Mouse (Mus musculus) 3T3-L1 (cell line): ENCODE results near the gene Olfr16.

Source experiments
- DNase-seq: peaks from one replicate; pipeline ENCODE4 v3.0.0-alpha.2; 2015; ENCODE audit warnings: low read depth, low spot score

Olfr16 gene

DNA sequence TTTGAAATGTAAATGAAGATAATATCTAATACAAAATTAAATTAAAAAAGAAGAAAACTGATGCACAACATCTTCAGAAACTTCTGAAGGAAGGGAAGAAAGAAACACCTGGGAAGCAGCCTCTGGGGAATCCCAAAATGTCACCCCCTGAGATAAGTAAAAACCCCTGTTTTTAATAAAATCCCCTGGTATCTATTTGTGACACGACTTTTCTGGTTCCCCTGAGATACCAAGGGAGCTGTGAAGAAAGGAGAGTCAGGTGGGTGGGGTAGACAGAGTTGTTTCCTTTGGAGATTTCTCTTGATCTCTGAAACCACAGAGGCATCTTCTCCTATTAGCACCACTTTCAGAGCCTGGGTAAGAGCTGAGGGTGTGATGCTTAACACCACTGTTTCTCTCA lies at the start of gene Olfr16:
TSS of gene Olfr16 (plus strand) at position 250 of the 400 bp plus-strand sequence.
- DNase-seq: no peak

DNA sequence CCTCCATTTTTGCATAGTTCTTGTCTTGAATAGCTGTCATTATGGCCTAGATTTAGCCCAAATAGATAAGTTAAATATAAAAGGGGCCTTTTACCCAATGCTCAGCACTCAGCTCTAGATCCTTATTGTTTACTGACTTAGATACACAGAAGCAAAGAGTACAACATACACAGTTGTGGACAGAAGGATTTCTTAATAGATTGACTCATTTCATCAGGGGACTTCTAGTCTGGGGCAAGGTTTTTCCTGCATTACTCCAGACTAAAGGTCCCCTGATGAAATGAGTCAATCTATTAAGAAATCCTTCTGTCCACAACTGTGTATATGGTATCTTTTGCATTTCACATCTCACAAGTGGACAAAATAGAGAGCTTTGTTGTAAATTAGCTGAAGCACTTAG lies 46.9 kb upstream of the Olfr16 start:
- DNase-seq: no peak

DNA sequence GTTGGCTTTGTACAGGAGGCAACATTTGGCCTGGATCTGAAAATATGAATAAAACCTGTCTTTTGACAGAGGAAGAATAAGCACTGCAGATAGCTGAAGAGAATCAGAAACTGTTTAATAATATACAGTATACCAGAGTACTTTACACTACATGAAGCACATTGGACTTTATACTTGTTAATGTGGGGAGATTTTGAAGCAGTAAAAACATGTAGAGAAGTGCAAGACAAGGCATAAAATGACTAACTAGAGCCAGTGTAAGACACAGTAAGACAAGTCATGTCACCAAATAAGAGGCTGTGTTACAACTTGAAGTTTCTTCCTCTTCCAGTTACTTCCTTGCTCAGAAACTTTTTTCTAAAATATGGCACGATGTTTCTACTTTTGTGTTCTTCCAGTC lies 33.1 kb upstream of the Olfr16 start:
- DNase-seq: no peak

DNA sequence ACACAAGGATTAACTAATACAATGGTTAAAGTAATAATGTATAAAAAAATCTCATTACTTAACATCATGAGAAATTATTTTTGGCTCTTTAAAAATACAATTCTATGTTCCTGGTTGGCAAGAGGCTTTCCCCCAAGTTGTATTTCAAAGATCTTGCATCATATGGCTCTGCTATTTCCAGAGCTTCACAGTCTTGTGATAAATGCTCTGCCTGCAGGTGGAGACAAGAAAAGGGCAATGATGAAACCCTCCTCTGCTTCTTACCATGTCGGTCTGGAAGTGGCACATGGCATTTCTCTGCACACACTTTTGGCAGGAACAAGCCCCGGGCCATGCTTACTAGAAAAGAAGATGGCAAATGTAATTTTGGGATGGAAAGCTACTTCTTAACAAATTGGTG lies 31.8 kb upstream of the Olfr16 start:
- DNase-seq: no peak

DNA sequence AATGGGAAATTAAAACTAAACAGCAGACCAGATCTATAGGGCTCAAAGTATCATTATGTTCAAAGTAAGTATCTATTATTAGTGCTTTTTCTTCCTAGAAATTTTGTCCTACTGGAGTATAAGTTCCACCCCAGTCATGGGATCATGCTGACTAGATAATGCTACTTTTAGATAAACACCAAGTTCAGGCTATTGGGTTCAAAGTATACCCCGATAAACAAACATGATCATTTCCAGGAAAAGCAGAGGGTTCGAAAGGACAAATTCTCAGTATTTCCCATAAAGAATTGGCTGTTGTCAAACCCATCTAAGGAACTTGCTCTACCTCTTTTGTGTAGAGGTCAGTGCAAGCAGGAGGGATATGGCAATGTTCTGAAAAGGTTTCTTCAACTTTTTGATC lies 18.0 kb upstream of the Olfr16 start:
- DNase-seq: no peak

DNA sequence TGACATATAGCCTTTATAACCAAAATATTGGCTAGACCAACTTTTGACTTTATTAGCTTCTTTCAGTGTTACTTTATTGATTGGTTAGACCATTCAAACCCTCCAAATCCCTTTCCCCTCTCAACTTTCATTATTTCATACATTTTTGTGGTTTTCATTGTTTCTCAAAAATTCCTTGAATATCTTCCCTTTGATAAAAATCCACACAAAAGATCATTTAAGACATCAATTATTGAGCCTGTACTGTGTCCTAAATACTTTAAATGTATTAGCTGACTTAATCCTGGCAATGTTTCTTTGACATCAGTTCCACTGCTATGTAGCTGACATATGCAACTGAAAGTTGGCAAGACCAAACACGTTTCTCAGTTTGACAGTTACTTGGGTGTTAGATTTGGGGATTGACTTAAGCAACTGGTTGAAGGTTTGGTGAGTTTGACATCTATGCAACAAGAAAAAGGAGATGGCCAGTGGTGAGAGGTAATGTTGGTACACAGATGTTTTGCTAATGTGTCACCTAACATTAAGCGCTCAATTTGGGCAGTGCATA lies 1.0 kb downstream of the Olfr16 start:
- no peak for DNase-seq

DNA sequence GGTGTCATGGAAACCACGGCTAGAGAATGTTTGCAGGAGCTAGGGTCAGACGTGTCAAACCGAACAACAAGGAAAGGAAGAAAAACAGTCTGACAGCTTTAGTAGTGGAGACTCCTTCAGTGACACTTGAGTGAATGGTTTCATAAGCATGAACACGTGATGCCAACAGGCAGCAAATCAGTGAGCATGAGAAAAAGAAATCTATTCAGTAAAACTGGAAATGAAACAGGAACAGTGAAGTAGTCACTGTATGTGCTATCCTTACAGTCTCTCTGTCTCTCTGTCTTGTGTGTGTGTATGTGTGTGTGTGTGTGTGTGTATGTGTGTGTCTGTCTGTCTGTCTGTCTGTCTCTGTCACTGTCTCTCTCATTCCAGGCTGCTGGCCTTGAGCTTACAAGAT lies 5.2 kb downstream of the Olfr16 start:
- no peak for DNase-seq

DNA sequence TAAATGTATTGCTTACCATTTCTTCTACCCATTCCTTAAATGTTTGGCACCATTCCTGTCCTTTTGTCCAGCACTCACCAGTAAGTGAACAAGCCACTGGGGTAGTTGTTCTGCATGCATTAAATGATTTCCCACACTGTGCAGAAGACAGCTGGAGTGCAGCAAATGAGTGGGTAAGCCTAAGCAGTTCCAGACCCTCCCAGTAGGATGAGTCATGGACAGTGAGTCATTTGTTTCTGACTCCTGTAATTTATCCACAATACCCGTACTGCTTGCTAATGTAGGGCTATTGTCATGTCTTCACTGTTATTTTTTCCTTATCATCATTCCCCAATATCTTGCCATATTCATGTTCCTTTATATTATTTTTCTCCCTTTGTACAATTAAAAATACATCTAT lies 10.2 kb downstream of the Olfr16 start:
- DNase-seq: peak; percentile 69

DNA sequence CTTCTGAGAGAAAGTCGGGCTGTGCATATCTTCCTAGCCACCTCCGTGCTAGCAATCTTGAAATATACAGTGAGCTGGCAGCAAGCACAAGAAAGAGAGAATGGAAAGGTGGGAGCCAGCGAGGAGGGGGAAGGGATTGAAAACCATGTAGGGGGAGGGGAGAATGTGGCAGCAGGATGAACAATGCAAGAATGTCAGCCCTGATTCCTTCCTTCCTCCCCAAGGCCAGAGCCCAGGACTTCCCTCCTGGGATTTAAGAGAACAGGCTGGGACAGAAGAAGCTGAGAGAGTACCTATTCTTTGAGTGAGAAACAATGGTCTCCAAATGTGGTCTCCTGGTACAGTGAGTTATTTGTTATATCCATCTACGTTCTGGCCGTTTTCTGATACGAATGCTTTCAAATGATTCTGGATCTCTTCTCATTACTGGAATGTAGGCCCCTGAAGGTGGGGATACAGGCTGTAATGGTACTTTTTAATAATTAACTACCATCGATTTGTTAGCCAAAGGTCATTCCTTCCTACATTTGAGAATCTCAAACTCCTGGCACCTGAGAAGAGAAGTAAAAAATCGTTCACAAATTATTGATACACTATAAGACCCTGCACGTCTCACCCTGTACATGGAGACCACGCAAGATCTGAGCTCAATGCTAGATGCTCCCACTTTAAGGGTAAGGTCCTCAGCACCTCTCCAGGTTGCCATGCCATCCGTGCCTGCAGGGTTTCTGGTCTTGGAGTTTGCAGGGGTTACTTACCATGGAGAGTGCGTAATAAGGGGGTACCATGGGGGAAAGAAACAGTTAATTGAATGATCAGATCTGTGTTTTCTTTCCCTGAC lies 39.8 kb downstream of the Olfr16 start:
- DNase-seq: no peak

DNA sequence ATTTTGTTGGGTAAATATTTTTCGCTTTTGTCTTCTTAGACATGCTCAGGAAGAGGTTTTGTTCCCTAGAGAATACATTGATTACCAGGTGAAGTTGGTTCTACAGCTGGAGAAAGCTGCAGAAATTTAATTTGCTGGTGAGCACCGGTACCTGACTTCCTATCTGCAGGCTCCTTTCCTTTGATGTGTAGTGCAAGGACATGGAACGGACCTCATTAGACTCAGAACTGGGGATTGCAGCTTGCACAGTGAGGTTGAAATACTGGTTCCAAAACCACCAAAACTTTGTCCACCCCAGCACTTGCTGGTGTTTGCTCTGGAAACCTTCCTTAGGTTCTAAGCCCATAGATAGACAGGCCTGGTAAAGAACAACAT lies 40.4 kb downstream of the Olfr16 start:
- no peak for DNase-seq
